Mouse (Mus musculus) heart, adult 9 months (tissue): ENCODE results near the gene Rgs9bp.
"Not testable (repeated sequence)": the region's sequence is repeated elsewhere in the genome, so short reads cannot be mapped to it uniquely, and the experiment has no call there.

Experiments
- DNase-seq, 2 experiments: peaks; one replicate each; pipeline ENCODE4 v3.0.0; 2022; ENCODE audit warnings: low spot score in 2 of 2

Gene Rgs9bp

DNA sequence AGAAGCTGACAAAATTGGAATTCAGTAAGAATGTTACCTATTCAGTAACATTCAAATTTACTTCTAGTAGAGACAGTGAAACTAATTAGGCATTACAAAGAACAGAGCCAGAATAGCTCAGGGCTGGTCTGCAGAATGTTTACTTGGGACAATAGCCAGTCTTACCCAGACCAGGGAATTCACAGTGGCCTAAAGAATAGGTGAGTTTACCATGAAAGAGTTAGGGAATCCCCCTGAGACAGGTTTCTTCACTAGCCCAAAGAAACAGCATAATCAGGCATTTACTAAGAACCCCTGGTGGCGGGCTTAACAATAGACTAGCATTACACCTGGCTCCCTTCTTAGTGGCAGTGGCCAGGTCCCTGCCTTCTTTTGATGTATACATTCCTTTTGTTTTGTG is 54.8 kb downstream of the Rgs9bp start:
- not testable (repeated sequence) for DNase-seq

DNA sequence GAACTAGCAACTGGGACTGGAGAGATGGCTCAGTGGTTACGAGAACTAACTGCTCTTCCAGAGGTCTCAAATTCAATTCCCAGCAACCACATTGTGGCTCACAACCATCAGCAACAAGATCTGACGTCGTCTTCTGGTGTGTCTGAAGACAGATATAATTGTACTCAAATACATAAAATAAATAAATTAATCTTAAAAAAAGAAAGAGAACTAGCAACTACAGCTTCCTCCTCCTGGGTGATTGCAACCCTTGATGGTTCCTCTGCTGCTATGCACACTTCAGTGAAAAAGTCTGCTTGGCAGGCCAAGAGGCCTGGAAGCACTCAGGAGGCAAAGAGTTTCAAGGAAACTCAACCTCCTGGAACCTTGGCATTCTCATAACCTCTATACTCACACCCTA is 55.4 kb downstream of the Rgs9bp start:
- no peak for DNase-seq
